Mouse (Mus musculus) heart, adult 10 weeks (tissue): ENCODE measurements around the gene Gm3739. TPM values are rescaled to one million over a fixed set of nuclear protein-coding genes. Genes with fewer than 3 reads are reported as not detected.

ENCODE experiments used
- polyA plus RNA-seq: library from polyadenylated mRNA; stranded (reverse); fragments of 350-450 nt; fragmentation: Illumina TruSeq; extraction: RNeasy Lipid Tissue Mini Kit (QIAGEN cat#74804); gene quantifications from one replicate; pipeline ENCODE4 v1.2.3, GENCODE M21; 2014; ENCODE audit warnings: low read depth, low replicate concordance

Gene Gm3739
- polyA plus RNA-seq, result not detected

GRCm38 (mm10) chr14:7314661-7315060 is at the start of gene Gm3739:
Gene Gm3739 (minus strand): TSS chr14:7315049.

DNA sequence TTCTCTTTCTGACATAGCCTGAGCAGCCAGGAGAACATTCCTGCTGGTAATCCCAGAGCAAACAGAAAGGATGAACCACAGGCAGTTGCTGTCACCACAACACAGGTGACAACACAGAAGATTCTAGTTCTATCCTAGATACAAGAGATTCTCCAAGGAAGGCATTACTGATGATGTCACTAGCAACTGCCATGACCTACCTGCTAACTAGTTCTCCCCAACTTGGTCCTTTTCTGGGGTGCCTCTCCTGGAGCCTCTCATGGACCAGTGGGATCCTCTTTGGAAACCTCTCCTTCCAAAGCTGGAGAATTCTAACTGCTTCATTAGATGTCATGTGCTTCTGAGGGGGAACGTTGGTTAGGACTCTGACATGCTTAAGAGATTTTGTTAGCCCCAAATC is 17.4 kb upstream of the Gm3739 start, which contains the start of gene Gm5797:
Gene Gm5797, minus strand, starts transcription at position 101 of the 400 bp plus-strand sequence.

DNA sequence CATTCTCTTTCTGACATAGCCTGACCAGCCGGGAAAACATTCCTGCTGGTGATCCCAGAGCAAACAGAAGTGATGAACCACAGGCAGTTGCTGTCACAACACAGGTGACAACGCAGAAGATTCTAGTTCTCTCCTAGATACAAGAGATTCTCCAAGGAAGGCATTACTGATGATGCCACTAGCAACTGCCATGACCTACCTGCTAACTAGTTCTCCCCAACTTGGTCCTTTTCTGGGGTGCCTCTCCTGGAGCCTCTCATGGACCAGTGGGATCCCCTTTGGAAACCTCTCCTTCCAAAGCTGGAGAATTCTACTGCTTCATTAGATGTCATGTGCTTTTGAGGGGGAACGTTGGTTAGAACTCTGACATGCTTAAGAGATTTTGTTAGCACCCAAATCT is 50.2 kb downstream of the Gm3739 start, which contains the start of gene Gm3727:
Gene Gm3727, minus strand, starts transcription at position 101 of the 400 bp plus-strand sequence.

Other genes with a start within 250 kb of the Gm3739 start
- not detected for gene Gm3696, start 214.4 kb downstream of the Gm3739 start, polyA plus RNA-seq
- gene Gm6676, start 189.6 kb downstream of the Gm3739 start, polyA plus RNA-seq, result not detected
- gene Gm3512, start 140.5 kb downstream of the Gm3739 start, polyA plus RNA-seq, result 0.60 TPM
- gene Gm16434, start 120.5 kb downstream of the Gm3739 start, polyA plus RNA-seq, result not detected
- not detected for gene Gm3727, start 50.3 kb downstream of the Gm3739 start, polyA plus RNA-seq
- gene Gm5797, start 17.3 kb upstream of the Gm3739 start, polyA plus RNA-seq, result not detected
- not detected for gene Gm8374, start 50.1 kb upstream of the Gm3739 start, polyA plus RNA-seq
- not detected for gene Gm3755, start 135.9 kb upstream of the Gm3739 start, polyA plus RNA-seq
- gene Gm3752, start 168.7 kb upstream of the Gm3739 start, polyA plus RNA-seq, result 0.37 TPM